Mouse (Mus musculus): Measurements from ENCODE around the gene Ect2.

- TF ChIP-seq CTCF (IDR thresholded peaks at IDR 0.05; ENCODE audit: extremely low read depth, insufficient read depth, low read length) = no peak
- no peak for TF ChIP-seq POLR2A (IDR thresholded peaks at IDR 0.05; ENCODE audit: extremely low read depth, insufficient read depth, low read length)
These were observed 35.9 kb upstream of the Ect2 start for GRCm38 (mm10) chr3:27189320-27190261.

Data from cortical plate, adult 2 months (tissue).